Mouse (Mus musculus): ENCODE data around the gene B430305J03Rik.

DNA sequence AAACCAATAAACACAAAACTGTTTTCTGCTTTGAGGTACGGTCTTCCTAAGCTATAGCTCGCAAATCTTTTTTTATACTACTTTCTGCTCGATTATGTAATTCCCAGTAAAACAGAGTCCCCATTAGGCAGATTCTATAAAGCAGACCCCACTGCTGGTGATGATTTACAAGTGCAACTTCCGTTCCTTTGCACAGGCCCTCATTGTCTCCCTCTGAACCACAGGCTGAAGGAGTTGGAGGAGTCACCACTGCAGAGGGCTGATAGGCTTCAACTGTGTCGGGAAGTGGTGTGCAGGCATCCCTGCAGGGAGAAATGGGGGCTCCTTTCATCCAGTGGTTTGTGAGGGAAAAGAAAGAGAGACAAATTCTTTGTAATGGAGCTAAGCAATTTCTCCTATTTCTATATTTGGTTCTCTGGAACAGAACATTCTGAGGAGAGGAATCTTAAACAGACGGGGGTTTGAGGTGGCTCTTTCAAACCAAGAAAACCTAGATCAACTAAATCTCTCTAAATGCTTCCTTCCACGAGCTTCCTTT is 6.9 kb downstream of the B430305J03Rik start:
- TF ChIP-seq CTCF (IDR thresholded peaks at IDR 0.05; ENCODE audit: low read depth, low read length) (no peak), POLR2A (IDR thresholded peaks at IDR 0.05; ENCODE audit: extremely low read depth, insufficient read depth, low read length) (no peak)
